Mouse (Mus musculus) left cerebral cortex, adult 9 months (tissue): Measurements from ENCODE around the gene Fam83d.

Source experiments
- DNase-seq, 2 experiments: peaks; one replicate each; pipeline ENCODE4 v3.0.0; 2022; ENCODE audit warnings: low spot score in 2 of 2

The Fam83d gene

GRCm38 (mm10) chr2:158745049-158745482, 22.8 kb upstream of the Fam83d start:
- DNase-seq: peak in 1 of 2 experiments; percentile 71

GRCm38 (mm10) chr2:158746164-158746563, 21.7 kb upstream of the Fam83d start:
- no peak for DNase-seq

DNA sequence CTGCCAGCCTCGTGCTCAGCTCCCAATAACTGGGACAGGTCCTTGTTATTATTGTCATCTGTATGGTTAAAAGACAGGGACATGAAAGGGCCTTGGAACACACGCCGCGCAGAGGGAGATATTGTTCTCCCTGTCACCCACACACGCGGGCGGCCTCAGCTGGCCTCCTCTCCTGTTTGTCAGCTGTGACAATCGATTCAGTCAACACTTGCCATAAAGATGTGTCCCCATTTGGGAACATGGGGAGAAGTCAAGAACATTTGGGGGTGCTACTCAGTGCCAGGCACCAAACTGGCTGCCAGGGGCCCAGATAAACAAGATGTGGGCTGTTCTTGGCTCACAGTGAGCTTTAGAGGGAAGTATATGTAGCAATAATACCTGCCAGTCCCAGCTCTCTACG, 18.5 kb upstream of the Fam83d start:
- peak in 1 of 2 experiments; percentile 70 for DNase-seq

- DNase-seq: no peak
These were observed 7.7 kb upstream of the Fam83d start for GRCm38 (mm10) chr2:158760231-158760630.

DNA sequence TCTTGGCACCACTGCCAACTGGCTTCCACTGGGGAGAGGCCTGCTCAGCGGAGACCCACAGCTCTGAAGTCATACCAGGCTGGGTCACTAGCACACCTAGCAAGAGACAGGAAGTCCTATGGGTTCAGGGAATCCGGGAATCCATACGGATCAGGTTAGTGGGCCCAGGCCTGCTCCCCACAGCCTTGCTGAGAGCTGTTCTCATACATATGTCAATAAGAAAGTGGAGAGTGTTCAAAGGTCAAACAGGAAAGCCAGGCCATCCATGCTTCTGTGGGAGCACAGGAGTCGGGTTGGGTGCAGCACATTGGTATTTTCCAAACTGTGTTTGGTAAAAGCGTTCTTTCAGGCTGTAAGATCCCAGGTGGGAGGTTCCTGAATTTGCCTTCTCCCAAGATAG, 5.6 kb upstream of the Fam83d start:
- no peak for DNase-seq

- no peak for DNase-seq
These were observed 457 bp downstream of the Fam83d start for GRCm38 (mm10) chr2:158768350-158768749.

- DNase-seq: no peak
These were observed 878 bp downstream of the Fam83d start for GRCm38 (mm10) chr2:158768771-158769170.

- DNase-seq: no peak
These were observed 2.3 kb downstream of the Fam83d start for GRCm38 (mm10) chr2:158770126-158770757.

- no peak for DNase-seq
These were observed 3.3 kb downstream of the Fam83d start for GRCm38 (mm10) chr2:158771066-158771763.

GRCm38 (mm10) chr2:158772808-158773207, 4.9 kb downstream of the Fam83d start:
- DNase-seq: no peak

- DNase-seq: no peak
These were observed 7.0 kb downstream of the Fam83d start for GRCm38 (mm10) chr2:158774886-158775285.

GRCm38 (mm10) chr2:158776716-158777115, 8.8 kb downstream of the Fam83d start:
- DNase-seq: no peak

DNA sequence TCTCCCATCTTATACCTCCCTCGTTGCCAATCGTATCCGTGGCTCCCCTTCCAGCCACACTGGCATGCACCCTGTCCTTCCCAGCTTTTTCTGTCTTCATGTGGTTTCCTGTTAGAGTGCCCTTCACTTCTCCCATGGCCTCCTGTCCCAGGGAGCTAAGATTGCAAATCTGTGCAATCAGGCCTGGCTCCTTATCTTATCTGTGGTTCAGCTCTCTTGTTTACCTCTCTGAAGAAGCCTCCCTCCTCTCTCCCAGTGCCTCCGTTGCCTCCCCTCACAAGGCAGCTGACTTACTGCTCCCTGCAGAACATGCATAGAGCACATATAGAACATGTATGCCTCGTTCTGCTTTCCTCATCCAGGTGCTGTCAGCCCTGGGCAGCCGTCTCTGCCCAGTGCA, 9.6 kb downstream of the Fam83d start:
- no peak for DNase-seq

DNA sequence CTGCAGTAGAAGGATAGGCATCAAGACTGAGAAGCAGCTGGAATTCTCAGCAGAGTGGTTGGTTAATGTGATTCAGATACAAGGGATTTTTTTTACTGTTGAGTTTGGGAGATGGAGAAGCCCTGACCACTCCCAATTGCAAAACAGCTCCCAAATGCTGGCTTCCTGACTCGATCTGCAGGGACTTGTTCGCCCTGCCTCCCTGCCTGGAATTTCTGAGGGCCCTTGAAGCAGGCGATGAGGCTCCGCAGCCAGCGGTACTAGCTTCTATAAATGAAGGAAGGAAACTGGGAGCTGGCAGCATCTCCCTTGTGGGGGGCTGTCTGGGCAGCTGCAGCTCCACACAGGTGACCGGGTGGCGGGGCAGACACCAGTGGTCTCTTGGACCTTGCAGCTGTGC, 10.5 kb downstream of the Fam83d start:
- no peak for DNase-seq

GRCm38 (mm10) chr2:158781126-158781525, 13.2 kb downstream of the Fam83d start:
- no peak for DNase-seq

- no peak for DNase-seq
These were observed 19.3 kb downstream of the Fam83d start for GRCm38 (mm10) chr2:158786927-158787795.

GRCm38 (mm10) chr2:158794494-158795004, 26.7 kb downstream of the Fam83d start, which contains the start of gene Dhx35:
TSS of gene Dhx35 (plus strand) at chr2:158794807.
- DNase-seq: peak; percentile 89 to 96

DNA sequence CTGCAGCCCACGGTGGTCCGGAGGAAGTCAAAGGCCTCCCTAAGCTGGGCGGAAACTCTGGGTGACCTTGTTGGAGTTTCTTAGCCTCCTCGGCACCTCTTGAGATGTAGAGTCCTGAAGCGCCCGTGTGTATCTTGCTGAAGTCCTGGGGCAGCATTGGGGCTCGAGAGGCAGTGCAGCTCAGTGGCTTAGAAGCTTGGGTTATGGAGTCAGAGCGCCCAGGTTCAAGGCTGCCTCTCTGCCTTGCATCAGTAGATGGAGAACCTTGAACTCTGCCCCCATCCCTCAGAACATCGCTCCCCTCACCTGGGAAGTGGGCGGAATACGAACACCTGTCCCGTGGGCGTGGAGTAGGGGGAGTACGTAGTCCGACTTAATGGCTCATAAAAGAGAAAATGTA, 27.1 kb downstream of the Fam83d start:
- DNase-seq: no peak

DNA sequence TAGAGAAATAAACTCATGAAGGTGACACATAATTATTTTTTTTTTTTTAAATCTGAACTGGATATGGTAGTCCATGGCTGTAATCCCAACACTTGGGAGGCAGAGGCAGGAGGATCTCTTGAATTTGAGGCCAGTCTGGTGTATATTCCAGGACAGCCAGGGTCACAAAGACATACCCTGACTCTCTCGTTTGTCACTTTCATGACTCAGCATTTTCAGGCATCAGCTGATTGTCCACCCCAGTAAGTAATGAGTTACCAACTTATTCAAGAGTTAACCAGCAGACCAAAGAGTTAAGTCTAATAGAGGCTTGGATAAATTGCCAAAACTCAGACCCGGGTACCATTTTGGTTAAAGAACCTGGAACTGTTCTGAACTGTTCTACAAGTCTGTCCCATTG, 28.0 kb downstream of the Fam83d start:
- no peak for DNase-seq

- no peak for DNase-seq
These were observed 31.4 kb downstream of the Fam83d start for GRCm38 (mm10) chr2:158799328-158799727.

DNA sequence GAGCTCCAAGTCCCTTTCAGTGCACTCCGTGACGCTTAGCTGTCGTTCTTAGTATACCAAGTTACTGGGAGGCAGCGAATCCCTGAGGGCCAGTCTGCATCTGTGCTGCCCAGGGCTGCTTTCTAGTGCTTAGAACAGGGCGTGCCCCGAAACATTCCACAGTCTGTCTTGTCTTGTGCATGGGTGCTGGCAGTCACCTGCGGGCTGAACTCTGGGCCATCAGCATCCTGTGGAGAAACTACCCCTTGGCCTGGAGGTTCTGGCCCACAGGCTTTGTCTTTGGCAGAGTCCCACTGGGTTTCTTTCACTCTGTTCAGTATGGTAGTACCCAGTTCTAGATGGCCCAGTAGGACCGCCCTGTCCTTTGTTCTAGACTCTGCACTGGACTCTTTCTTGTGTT, 32.9 kb downstream of the Fam83d start:
- no peak for DNase-seq

DNA sequence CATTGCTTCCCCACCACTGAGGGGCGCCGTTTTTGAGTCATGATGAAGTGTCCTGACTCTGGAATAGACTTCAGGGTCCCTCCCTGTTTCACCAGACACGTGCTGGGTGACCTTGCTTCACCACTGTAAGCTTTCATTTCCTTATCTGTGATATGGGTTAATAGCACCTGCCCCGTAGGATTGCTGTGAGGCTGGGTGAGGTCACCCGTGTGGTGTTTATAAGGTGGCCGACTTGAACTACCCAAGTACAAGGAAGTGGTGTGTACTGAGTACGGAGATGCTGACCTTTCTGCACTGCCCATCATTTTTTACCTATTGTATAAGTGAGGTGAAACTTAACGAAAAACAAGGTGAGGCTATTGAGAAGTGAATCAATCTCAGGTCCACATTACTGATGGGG, 35.7 kb downstream of the Fam83d start:
- no peak for DNase-seq
